Mouse (Mus musculus) kidney, postnatal 10 days (tissue): ENCODE data around the gene Enah.

Experiments
- DNase-seq: peaks from one replicate; pipeline ENCODE4 v3.0.0; 2021; ENCODE audit warnings: mixed read lengths

Gene Enah

DNA sequence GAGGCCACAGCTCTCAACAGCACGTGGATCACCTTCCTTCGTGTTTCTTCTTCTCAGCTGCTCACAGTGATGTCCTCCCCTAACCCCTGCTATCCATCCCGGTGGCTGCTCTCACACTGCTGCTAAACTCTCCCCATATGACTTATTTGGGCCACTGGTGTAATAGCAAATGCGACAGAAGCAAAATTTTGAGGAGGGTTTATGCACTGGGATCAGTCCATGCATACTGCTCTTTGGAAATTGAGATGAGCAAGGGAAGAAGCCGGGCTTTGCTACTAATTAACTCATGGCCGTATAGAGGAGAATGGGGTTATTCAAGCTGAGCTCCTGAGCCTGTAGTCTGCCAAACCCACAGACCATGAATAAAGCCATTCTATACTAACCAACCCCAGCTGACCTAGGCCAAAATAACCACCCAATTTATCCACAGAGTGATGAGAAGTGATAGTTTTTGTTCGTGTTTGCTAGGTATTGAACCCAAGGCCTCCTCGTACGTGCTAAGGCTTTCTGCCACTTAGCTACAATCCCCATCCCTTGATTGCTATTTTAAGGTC is 7.7 kb upstream of the Enah start:
- no peak for DNase-seq

DNA sequence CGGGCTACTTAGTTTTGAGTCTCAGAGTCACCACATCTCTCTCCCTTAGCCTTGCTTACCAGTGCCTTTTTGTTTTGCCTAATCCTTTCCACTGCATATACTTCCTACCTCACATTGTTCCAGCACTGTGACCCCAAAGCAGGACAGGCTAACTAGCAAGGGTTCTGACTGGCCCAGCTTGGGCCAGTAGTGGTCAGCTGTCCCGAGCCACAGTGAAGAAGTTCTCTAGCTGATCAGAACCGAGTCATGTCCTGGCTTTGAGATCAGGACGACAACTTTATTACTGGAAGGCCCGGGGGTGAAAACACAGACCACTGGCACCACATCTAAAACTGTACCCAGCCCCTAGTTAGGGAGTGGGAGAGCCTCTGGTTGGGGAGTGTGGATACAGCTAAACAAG is 7.0 kb upstream of the Enah start:
- DNase-seq, result no peak

DNA sequence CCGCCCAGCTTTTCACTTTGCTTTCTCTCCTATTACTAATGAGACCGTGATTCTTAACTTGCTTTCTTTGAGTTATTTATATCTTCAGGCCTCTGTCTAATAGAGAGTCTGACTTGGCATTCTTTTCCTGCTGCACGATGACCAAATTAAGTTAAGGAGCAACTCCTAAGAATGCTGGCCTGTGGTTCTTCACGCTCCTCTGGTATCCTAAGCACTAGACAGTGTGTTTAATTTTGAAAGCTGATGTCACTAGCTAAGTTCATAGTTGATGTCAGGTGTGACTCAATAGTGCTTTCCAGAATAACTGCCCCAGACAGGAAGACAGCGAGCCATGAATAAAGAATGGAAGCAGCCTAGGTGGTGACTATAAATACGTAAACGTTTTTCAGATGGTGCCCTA is 6.3 kb upstream of the Enah start:
- no peak for DNase-seq

DNA sequence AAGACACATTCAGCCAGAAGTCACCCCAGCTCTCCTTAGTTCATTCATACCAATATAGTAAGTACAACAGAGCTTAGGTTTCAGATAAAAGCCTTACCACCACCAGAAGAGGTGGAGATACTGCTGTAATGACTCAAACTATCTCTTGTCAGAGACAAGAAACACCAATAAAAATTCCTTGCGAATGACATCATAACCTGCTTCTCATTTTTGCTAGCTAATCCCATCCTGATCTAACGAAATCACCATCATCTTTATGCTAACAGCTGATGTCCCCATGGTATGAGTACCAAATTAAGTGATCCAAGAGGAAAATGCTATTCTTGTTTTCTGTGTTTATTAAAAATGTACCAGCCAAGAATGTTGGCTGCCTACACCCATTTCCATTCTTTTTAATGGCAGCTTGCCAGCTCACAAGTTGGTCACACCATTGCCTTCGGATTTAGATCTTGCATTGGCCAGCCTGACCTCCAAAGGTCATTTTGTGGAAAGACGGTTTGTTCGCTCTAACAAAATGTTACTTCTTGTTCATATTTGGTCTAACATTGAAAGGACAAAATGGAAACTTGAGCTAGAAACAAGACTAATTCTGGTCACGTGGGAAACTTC is 2.0 kb upstream of the Enah start:
- peak; percentile 21 for DNase-seq

DNA sequence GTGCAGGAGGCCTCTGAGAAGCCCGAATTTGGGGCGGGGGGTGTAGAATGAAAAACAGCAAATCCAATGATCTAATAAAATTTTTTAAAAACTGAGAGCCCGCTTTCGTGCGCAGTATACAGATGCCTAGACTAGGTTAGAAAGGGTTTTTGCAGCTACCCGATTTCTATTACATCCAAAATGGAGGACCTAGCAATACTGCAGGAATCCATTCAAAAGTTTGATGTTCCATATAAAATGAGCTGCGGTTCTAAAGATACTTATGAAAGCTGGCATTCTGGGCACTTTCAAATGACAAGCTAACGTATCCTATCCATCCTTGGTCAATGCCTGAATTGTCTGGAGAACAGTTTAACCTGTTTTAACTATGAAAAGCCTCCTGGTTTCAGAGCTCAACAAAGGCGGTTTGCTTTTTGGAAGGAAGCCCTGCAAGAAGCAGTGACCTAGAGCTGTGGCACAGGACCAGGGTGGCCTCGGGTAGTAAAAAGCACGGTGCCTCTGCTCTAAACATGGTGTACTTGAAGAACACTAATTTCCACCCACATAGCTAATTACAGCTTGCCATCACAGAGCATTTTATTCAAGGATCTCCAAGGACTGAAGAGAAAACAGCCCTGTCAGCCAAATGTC is 1.2 kb upstream of the Enah start:
- no peak for DNase-seq

DNA sequence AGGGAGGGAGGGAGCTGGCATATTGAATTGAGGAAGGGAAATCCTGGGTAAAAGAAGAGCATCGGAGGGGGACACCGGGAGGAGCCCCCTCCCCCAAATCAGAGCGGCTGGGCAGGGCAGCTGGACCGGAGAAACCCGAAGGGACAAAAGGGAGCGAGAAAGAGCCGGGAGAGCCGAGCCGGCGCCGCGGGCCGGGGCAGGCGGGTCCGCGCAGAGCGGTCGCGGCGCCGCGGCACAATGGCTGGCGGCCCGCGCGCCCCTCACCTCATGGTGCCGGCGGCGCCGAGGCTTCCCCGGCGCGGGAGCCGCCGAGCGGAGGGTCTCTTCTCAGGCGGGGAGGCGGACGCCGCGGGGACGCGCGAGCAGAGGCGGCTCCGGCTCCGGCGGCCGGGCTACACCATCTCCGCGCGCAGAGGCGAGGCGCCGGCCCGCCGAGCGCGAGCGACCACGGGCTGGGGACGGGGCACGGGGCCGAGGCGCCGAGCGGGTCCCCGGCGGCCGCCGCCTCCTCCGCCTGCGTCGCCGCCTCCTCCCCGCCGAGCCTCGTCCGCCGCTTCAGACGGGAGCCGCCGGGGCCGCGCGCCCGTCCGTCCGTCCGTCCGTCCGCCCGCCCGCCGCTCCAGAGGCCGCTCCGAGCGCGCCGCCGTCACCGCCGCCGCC is 394 bp downstream of the Enah start:
- DNase-seq, result no peak

DNA sequence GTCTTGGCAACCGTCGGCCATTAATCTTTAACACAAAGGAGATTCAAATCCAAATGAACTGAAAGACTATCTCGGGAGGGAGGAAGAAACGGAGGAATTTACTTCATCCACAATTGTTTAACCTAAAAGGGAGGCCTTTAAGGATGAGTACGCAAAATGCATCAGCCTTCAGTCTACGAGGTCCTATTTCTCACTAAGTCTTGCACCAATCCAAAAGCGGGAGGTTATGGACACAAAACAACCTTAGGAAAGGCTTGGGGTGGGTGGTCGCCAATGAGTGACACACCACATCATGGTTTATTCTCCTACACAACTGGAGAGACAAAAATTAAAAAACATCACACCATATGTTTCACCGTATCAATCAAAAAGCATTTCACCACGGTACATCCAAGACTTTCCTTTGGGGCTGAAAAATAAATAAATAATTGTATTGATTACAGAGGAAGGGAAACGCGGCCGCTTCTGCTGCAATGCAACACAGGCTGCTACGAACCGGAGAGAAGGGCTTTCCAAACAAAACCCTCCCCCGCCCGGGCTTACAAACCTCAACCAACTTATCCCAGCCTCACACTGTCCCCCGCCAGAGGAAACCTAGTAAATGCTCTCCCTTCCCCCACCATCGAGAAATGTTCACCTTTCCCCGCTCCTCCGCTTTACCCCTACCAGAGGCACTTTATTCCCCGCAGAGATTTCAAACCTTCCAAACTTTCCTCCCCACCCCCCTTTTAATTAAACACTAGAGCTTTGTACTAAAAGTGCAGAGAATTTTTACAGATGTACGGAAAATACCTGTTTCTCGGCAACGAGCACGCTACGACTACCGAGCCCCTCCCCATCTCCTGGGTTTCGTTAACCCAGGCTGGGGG is 1.2 kb downstream of the Enah start:
- peak; percentile 62 for DNase-seq

DNA sequence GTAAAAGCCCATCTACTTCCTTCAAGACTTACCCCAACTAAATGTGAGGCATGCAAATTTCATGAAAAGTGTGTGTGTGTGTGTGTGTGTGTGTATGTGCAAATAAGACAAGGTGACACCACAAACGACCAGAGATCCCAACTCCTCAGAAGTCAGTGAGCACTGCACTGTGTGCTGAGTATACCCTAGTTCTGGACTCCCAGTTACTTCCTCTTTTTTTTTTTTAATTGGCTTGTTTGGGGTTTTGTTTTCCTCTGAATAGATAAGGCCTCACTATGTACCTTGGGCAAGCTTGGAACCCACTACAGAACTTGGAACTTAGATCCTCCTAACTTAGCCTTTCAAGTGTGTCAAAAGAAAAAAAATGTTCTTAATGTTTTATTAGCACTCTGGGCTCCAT is 14.0 kb downstream of the Enah start:
- no peak for DNase-seq

DNA sequence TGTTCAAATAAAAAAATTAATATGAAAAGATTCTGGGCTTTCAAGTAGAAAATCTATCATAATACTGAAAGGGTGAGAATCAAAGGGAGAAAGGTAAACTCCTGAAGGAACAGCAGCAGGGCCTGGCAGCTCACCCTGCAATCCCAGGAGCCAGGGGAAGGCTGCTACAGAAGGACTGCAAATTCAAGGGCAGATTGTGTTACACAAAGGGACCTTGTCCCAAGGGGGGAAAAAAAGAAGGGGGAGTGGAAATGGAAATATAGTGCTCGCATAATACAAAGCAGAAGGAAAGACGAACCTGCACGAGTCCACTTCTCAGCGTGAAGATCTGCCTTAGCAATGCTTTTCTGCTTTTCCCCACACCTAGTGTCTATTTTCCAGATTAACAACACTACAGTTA is 21.1 kb downstream of the Enah start:
- DNase-seq, result no peak

DNA sequence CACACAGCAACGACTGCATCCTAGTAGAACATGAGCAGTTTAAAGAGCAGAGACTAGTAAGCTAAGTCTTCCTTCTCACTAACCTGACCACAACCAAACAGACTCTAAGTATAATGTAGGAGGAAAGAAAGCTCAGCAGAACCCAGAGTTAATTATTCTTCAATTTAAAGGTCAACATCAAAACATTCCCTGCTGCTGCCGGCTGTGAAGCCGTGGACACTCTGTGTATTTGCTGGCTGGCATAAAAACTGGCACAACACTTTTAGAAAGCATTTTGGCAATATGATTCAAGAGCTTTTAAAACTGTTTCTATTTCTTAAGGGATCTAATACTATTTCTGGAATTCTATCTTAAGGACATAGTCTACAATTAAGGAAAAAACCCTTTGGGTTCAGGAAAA is 22.0 kb downstream of the Enah start:
- DNase-seq, result no peak

DNA sequence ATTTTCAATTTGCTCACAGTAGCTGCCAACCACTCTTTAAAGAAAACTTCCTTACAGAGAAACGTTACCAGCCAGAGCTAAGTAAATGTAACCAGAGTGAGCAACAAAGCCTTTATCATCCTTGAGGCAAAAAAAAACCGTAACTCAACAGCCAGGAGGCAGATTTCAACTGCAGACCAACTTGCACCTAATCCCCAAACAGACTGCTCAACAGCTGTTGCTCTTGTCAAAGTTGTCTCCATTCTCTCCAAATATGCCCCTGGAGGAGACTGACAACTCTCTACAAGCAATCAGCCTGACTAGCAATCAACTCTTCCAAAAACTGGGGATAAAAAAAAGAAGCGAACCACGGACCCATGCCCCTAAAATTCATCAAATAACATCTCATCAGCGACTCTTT is 26.2 kb downstream of the Enah start:
- DNase-seq, result no peak

DNA sequence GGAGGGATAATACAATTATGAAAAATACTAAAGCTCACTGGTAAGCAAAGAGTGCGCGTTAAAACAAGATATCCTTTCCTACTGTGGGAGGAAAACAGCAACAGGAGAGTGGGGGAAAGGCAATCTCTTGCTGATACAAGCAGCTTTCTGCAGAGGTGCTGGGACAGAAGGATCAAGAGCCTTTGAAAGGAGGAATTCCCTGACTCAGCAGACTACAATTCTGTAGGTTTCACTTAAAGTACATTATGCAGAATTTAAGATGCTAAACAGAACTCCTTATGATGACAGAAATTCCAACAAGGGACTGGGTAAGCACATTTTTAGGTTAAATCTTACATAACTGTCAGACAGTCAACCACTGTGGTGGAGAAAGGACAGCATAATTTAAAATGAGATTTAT is 31.4 kb downstream of the Enah start:
- DNase-seq, result no peak

DNA sequence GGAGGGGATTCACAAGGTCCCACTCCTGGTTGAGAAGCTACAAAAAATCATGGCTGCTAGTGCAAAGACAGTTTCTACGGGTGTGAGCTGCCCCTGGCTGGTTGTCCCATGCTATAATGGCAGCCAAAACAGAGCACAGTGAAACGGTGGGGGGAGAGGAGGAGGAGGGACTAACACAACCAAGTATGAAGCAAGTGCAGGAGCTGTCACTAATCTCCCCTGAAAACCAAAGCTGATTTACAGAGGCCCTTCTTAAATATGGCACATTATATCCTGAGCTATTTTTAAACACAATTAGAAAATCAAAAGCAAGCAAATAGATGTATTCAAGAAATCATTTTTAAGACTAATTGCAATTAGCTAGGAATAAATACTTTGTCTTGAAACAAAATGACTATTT is 32.6 kb downstream of the Enah start:
- no peak for DNase-seq

DNA sequence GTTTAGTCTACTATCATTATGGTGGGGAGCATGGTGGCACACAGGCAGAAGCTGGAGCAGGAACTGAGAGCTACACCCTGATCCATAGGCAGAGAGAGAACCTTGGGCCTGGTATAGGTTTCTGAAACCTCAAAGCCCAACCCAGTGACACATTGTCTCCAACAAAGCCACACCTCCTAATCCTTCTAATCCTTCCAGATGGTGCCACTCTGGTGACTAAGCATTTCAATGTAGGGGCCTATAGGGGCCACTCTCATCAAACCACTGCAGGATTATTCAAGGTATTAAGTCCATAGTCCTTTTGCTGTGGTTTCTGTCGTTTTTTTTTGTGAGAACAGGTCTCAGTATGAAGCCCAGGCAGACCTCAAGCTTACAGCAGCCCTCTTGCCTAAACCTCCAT is 33.9 kb downstream of the Enah start:
- no peak for DNase-seq

DNA sequence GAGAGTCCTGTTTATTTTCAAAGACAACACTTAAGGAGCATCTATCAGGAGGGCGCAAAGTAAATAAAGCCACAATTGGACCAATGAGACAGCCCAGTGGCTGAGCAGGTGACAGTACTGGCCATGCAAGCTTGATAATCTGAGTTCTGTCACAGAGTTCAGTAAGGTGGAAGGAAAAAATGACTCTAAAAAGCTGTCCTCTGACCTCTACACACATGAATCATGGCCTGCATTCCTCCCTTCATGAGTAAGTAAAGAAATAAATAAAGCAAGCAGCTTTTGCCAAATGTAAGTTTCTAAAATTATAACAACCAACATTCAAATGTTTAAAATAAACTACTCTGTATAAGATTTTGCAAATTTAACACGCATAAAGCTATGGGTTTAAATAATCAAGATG is 35.0 kb downstream of the Enah start:
- DNase-seq, result no peak

DNA sequence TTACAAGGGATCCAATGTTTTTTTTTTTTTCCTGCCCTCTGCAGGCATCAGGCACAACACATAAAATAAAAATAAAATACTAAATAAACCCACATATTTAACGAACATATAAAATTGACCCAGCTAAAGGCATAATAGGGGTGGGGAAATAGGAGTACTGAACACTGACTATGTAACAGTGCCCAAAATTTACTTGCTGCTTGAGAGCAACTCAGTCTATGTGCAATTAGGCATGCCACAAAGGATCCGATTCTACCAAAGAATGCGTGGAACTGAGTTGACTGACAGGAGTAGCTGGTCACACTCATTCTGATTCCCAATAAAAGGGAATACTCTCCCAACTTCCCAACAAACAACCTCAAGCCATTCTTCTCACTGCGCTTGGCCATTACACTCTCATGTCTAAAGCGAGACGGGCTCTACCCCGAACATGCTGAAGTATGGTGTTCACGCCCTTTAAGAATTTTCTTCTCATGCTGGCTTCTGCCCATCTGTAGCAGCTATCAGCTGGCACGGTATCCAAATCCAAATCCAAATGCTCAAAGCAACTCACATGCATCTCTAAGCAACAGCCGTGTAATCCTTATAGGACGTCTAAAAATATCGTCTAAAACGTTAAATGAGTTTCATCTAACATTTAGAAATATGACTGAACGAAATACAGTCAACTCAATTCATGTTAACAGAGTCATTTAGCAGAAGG is 39.6 kb downstream of the Enah start:
- DNase-seq, result no peak

DNA sequence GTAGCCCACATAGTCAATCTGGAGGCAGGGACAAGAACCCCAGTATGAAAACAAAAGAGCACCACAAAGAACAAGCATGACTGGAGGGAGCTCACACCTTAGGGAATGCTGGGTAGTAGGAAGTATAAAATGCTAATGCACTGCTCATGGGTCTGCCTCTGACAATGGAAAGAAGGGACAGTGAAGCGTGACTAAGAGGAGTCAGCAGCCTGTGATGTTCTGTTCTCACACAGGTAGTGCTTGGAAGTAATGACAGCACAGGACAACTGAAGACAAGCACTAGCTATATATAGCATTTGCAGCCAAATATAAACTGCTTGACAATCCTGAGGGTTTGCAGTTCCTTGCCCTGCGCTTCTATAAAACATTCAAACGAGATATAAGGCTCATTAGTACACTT is 44.3 kb downstream of the Enah start:
- DNase-seq, result no peak

DNA sequence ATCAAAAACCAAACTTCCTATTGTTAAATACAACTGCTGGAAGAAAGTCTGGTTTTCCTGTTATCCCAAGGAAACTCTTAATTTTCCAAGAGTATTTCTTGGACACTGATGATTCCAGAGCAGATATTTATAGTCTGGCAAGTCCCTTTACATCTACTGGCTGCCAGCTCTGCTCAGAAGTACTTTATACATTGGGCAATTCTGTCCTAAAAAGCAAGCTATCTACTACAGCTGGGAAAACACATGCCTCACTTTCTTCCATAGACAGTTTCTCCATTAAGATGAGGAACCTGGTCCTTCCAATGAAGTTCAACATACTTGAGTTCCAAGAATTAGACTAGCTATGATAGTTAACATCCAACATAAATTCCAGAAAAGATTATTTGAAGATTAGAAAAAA is 44.9 kb downstream of the Enah start:
- DNase-seq, result no peak

DNA sequence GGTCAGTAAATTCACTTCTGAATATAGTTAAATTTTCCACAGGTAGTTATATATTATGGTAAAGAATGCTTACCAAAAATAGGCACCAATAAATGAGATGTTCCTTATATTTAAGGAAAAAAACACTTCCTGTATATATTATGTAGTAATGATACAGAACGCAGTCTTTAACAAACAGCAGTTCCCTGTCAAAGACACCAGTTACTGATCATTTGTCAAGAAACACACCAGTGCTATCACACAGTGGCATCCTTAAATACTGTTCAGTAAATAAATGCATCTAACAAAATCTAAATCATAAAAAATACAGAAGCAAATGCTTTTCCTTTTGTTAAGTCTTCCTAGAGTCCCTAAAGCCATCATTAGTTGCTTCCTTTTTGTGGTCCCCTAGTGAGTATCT is 54.5 kb downstream of the Enah start:
- DNase-seq, result no peak

DNA sequence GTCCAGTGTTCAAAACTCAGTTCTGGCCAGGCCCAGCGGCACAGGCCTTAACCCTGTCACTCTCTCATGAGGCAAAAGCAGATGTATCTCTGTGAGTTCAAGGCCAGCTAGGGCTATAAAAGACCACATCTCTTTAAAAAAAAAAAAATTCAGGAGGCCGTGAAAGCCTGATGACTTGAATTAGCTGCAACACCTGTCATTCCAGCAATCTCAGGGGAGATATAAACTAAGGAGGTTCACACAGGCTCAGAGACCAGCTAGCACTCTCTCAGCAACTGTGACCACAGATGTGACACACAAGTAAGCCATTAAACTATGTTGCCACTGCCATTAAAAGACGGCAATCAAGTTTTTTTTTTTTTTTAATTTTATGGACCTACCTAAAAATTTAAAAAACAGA is 56.0 kb downstream of the Enah start:
- no peak for DNase-seq

DNA sequence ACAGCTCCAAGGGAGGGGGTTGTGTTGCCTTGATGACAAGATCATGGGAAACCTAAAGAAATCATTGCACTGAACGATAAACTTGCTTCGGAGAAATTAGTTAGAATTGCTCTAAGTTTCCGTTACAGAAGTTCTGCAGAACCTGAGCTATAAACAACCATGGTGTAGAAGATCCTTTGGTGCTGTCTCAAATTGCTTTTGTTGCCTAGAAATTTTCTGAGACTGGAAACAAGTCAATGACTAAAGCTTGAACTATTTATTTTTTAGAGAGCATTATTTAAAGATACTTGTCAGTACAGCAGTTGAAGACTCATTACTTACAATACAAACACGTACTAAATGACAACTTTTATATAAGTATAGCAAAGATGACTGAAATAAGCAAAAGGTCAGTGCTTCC is 56.4 kb downstream of the Enah start:
- no peak for DNase-seq

DNA sequence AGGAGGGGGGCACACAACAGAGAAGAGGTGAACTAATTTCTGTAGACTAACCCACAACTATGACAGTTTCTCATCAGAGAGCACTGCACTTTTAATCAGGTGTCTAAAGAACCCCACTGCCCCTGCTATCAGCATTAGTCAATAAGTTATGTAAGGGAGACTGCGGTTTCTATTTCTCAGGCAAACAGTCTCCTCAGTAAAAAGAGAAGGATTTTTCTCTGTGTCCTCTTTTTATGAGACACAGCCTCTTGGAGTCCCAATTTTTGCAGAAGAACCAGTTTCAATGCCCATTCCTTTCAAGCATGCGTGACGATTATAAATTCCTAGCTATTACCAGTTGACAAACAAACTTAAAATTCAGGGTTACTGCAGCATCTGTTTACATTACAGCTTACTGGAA is 59.4 kb downstream of the Enah start:
- DNase-seq, result no peak

DNA sequence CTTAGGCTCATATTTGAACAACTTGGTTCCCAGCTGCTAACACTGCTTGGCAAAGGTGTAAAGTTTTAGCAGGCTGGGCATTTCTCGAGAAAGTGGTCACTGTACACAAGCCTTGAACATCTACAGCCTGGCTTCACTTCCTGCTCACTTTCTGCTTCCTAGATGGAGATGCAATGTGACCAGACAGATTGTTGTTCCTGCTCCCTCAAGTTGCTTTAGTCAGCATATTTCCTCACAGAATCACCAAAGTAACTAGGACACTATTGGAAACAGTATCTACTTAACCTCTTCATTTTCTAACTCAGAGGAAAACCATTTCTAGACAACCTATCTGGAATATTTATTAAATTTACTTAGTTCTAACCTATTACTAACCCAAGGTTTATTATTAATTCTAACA is 61.4 kb downstream of the Enah start:
- no peak for DNase-seq
